Mouse (Mus musculus) E14TG2a.4 (cell line): ENCODE data around the gene Pdik1l.

Source experiments
- H3K27me3 ChIP-seq: 2 replicates; pipeline ENCODE4 v1.6.1; 2014; ENCODE audit warnings: low read length, control low read depth; ENCODE audit not compliant: insufficient read depth
- H3K36me3 ChIP-seq: 2 replicates; pipeline ENCODE4 v1.6.1; 2014; ENCODE audit warnings: low read length, control low read depth; ENCODE audit not compliant: insufficient read depth
- H3K4me1 ChIP-seq: replicated peaks from 2 replicates; pipeline ENCODE4 v1.6.1; 2014; ENCODE audit warnings: low read depth, low read length, control low read depth
- H3K4me3 ChIP-seq: replicated peaks from 2 replicates; pipeline ENCODE4 v1.5.1; 2014; ENCODE audit warnings: mild to moderate bottlenecking, low read length
- H3K9me3 ChIP-seq: 2 replicates; pipeline ENCODE4 v1.6.1; 2014; ENCODE audit warnings: low read length, control low read depth
- CTCF ChIP-seq: conservative IDR thresholded peaks from 2 replicates; pipeline ENCODE4 v1.5.1; 2014; ENCODE audit warnings: low read length
- NANOG ChIP-seq: IDR thresholded peaks from 2 replicates; pipeline ENCODE4 v1.6.1; 2014; ENCODE audit warnings: borderline replicate concordance, low read length, mixed read lengths
- POU5F1 ChIP-seq: IDR thresholded peaks from 2 replicates; pipeline ENCODE4 v1.6.1; 2014; ENCODE audit warnings: low read length, borderline replicate concordance

Gene Pdik1l

GRCm38 (mm10) chr4:134287575-134288025, at the start of gene Pdik1l:
Gene Pdik1l, minus strand, starts transcription at chr4:134287895.
- peaks cover 29% of the 10 kb centered on the region for H3K36me3 ChIP-seq
- peaks cover 45% of the 10 kb centered on the region for H3K4me1 ChIP-seq
- H3K4me3 ChIP-seq, result peak within 1 kb of the TSS; percentile 100
- H3K9me3 ChIP-seq, result no peaks in the 10 kb centered on the region
- H3K27me3 ChIP-seq, result no peaks in the 10 kb centered on the region
- TF ChIP-seq NANOG, result no peak
- TF ChIP-seq POU5F1, result no peak
- TF ChIP-seq CTCF, result no peak

DNA sequence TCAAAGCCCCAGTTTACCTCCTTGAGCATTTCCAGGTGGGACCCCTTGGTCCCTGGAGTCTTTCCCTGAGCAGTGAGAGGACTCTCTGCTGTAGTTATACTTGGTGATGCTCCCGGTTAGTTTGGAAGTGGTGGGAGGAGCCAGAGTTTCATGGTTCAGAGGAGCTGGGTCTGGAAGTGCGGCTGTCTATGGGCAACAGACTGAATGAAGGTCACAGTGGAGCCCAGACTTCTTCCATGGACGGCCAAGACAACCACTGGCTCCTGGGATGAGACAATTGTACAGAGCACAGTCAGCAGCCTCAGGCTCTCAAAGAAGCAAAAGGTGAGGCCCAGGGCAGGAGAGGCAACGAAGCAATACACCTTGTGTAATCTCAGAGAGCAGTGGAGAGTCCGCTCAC, 42.6 kb upstream of the Pdik1l start:
- Histone ChIP-seq H3K4me1 (peaks cover 52% of the 10 kb centered on the region), H3K36me3 (peaks cover 8% of the 10 kb centered on the region), H3K9me3 (no peaks in the 10 kb centered on the region), H3K27me3 (no peaks in the 10 kb centered on the region), H3K4me3 (0 out of 2 replicates have a peak overlapping the region, but pooled peaks have one; percentile 10)
- no peak for TF ChIP-seq NANOG
- no peak for TF ChIP-seq CTCF
- TF ChIP-seq POU5F1, result no peak

- Histone ChIP-seq H3K36me3 (peaks cover 16% of the 10 kb centered on the region), H3K9me3 (no peaks in the 10 kb centered on the region), H3K27me3 (no peaks in the 10 kb centered on the region), H3K4me1 (peaks cover 52% of the 10 kb centered on the region), H3K4me3 (0 out of 2 replicates have a peak overlapping the region, but pooled peaks have one; percentile 5)
- no peak for TF ChIP-seq CTCF
- TF ChIP-seq NANOG, result no peak
- TF ChIP-seq POU5F1, result no peak
Observed at GRCm38 (mm10) chr4:134328832-134329231, 41.1 kb upstream of the Pdik1l start.

GRCm38 (mm10) chr4:134328151-134328550, 40.5 kb upstream of the Pdik1l start:
- Histone ChIP-seq H3K4me1 (peaks cover 52% of the 10 kb centered on the region), H3K9me3 (no peaks in the 10 kb centered on the region), H3K27me3 (no peaks in the 10 kb centered on the region), H3K36me3 (peaks cover 18% of the 10 kb centered on the region), H3K4me3 (no peak overlapping the region)
- TF ChIP-seq POU5F1 (no peak), CTCF (no peak), NANOG (no peak)

DNA sequence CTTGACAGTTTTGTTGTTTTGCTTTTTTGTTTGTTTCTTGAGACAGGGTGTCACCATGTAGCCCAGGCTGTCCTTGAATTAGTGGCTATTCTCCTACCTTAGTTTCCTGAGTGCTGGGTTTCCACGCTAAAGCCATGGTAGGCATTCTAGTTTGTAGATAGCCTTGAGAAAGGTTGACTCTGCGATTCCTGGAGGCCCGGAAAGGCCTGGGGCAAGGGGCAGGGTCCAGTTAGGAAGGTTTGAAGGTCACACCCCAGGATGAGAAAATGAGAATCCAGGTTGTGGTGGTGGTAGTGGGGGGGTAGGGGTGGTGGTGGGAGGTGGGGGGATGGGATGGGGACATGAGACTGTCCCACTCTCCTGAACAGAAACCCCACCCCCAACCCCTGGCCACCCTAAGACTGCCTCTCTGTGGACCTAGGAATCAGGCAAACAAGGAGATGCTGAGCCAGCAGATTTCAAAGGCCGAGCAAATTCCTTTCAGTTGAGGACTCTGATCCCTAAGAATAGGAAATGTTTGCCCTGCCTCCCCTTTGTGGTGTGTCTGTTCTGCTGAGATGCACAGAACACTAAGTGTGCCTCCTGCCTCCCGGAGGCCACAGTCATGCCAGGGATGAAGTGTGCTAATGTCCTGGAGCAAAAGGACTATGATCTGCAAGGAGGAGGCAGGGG, 39.3 kb upstream of the Pdik1l start:
- no peak for TF ChIP-seq CTCF
- H3K36me3 ChIP-seq, result peaks cover 23% of the 10 kb centered on the region
- H3K27me3 ChIP-seq, result no peaks in the 10 kb centered on the region
- no peaks in the 10 kb centered on the region for H3K9me3 ChIP-seq
- H3K4me1 ChIP-seq, result peaks cover 54% of the 10 kb centered on the region
- peak overlapping the region; percentile 48 for H3K4me3 ChIP-seq

DNA sequence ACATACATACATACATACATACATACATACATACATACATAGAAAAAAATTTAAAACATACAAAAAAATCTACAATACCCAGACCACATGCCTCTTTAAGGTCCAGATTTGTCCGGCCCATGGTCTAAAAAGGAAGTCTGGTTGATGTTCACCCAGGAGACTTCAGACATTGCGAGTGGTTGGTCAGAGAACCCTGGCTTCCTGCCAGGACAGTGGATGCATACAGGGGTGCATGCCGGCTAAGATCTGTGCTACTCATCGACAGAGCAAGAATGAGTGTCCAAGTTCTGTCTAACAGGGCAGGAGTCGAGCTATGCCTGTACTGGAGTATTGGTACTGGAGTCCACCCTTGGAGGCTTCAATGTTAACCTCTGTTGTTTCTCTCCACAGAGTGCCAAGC, 37.0 kb upstream of the Pdik1l start:
- Histone ChIP-seq H3K9me3 (no peaks in the 10 kb centered on the region), H3K36me3 (peaks cover 23% of the 10 kb centered on the region), H3K4me3 (no peak overlapping the region), H3K4me1 (peaks cover 58% of the 10 kb centered on the region), H3K27me3 (no peaks in the 10 kb centered on the region)
- TF ChIP-seq CTCF, result no peak
- TF ChIP-seq NANOG, result no peak
- TF ChIP-seq POU5F1, result no peak

- no peaks in the 10 kb centered on the region for H3K9me3 ChIP-seq
- H3K27me3 ChIP-seq, result no peaks in the 10 kb centered on the region
- peaks cover 44% of the 10 kb centered on the region for H3K4me1 ChIP-seq
- peak; percentile 76 for TF ChIP-seq CTCF
- no peak for TF ChIP-seq POU5F1
- no peak for TF ChIP-seq NANOG
- peaks cover 23% of the 10 kb centered on the region for H3K36me3 ChIP-seq
- H3K4me3 ChIP-seq, result no peak overlapping the region
Observed at GRCm38 (mm10) chr4:134321524-134321923, 33.8 kb upstream of the Pdik1l start.

- Histone ChIP-seq H3K9me3 (no peaks in the 10 kb centered on the region), H3K36me3 (peaks cover 11% of the 10 kb centered on the region), H3K4me1 (peaks cover 48% of the 10 kb centered on the region), H3K4me3 (no peak overlapping the region), H3K27me3 (no peaks in the 10 kb centered on the region)
- TF ChIP-seq CTCF (no peak), POU5F1 (no peak), NANOG (no peak)
Observed at GRCm38 (mm10) chr4:134319674-134320073, 32.0 kb upstream of the Pdik1l start.

DNA sequence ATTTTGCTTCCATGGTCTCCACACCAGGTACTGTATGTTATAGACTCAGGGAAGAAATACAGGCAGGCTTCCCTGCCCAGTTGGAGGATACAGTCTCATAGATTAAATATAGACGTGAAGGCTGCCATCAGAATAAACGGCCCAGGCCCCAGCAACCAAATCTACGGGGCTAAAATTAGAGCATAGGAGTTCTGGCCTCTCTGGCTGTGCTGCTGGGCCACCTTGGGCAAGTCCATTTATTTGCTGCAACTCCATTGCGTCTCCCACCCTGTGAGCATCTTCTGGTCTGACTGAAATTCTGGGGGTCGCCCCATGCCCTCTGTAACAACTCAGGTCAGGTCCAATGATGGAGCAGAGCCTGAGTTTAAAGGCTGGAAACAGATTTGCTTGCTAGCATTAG, 31.4 kb upstream of the Pdik1l start:
- TF ChIP-seq POU5F1, result no peak
- no peak for TF ChIP-seq NANOG
- no peak for TF ChIP-seq CTCF
- no peaks in the 10 kb centered on the region for H3K27me3 ChIP-seq
- no peak overlapping the region for H3K4me3 ChIP-seq
- H3K4me1 ChIP-seq, result peaks cover 53% of the 10 kb centered on the region
- no peaks in the 10 kb centered on the region for H3K9me3 ChIP-seq
- peaks cover 7% of the 10 kb centered on the region for H3K36me3 ChIP-seq
